Mouse (Mus musculus) CH12.LX (cell line): ENCODE data around the gene Ctrl. TPM values are rescaled to one million over a fixed set of nuclear protein-coding genes. Genes with fewer than 3 reads are reported as not detected.

Source experiments
- DNase-seq: peaks from one replicate; pipeline ENCODE4 v3.0.0-alpha.2; 2013; ENCODE audit errors: extremely low read depth
- H3K27ac ChIP-seq: 2 replicates; pipeline ENCODE4 v1.5.1; 2012; ENCODE audit warnings: low read depth, mild to moderate bottlenecking, control low read depth, moderate library complexity; ENCODE audit not compliant: insufficient read depth
- H3K27me3 ChIP-seq: replicated peaks from 2 replicates; pipeline ENCODE3; 2012; ENCODE audit warnings: inconsistent platforms
- H3K36me3 ChIP-seq, 2 experiments: replicated peaks in 1 of 2; 2 replicates each; pipeline versions ENCODE3 to v1.6.1; 2012; ENCODE audit warnings: inconsistent platforms in 1 of 2, low read length in 1 of 2, mild to moderate bottlenecking in 1 of 2, mixed read lengths in 1 of 2, moderate library complexity in 1 of 2; ENCODE audit not compliant: control insufficient read depth in 1 of 2, insufficient read depth in 1 of 2
- H3K4me1 ChIP-seq, 2 experiments: 2 replicates each; pipeline ENCODE4 v1.6.1; 2012; ENCODE audit warnings: inconsistent platforms in 1 of 2, moderate library complexity in 1 of 2; ENCODE audit not compliant: insufficient read depth in 2 of 2, control insufficient read depth in 1 of 2
- H3K4me2 ChIP-seq: 2 replicates; pipeline ENCODE4 v1.6.1; 2012; ENCODE audit warnings: low read depth, mild to moderate bottlenecking, control low read depth; ENCODE audit not compliant: poor library complexity, insufficient read depth, severe bottlenecking
- H3K4me3 ChIP-seq, 3 experiments: fragments of 150-350 bp in 1 of 3; sonication (generic) in 1 of 3; replicated peaks in 1 of 3; 2 replicates each; pipeline versions ENCODE3 to v1.5.1; 2011 to 2012; ENCODE audit warnings: low read depth in 2 of 3, low read length in 2 of 3, mild to moderate bottlenecking in 2 of 3, moderate library complexity in 2 of 3, control low read depth in 1 of 3, improper control_type of control experiment in 1 of 3, inconsistent platforms in 1 of 3, mixed read lengths in 1 of 3; ENCODE audit not compliant: poor library complexity in 1 of 3
- H3K79me2 ChIP-seq: replicated peaks from 2 replicates; pipeline ENCODE4 v1.6.1; 2012; ENCODE audit warnings: mild to moderate bottlenecking, moderate library complexity; ENCODE audit not compliant: control insufficient read depth, poor library complexity, insufficient read depth, severe bottlenecking; ENCODE audit errors: extremely low read depth
- H3K9ac ChIP-seq: 2 replicates; pipeline ENCODE4 v1.6.1; 2012; ENCODE audit warnings: low read depth, mild to moderate bottlenecking, control low read depth, moderate library complexity; ENCODE audit not compliant: insufficient read depth
- H3K9me3 ChIP-seq: replicated peaks from 2 replicates; pipeline ENCODE3; 2012; ENCODE audit warnings: low read length, inconsistent platforms, mixed read lengths
- BHLHE40 ChIP-seq: IDR thresholded peaks from 2 replicates; pipeline ENCODE4 v1.6.1; 2011; ENCODE audit warnings: mild to moderate bottlenecking, low read depth, low read length, improper control_type of control experiment
- CHD1 ChIP-seq: IDR thresholded peaks from 2 replicates; pipeline ENCODE4 v1.6.1; 2012; ENCODE audit warnings: low read depth, low read length, improper control_type of control experiment, inconsistent platforms
- CTCF ChIP-seq, 2 experiments: IDR thresholded peaks in 1 of 2; conservative IDR thresholded peaks in 1 of 2; 2 replicates each; pipeline ENCODE4 v1.5.1; 2011 to 2012; ENCODE audit warnings: low read depth in 2 of 2, low read length in 2 of 2, improper control_type of control experiment in 1 of 2, inconsistent platforms in 1 of 2, mild to moderate bottlenecking in 1 of 2, moderate library complexity in 1 of 2
- E2F4 ChIP-seq: IDR thresholded peaks from 2 replicates; pipeline ENCODE4 v1.6.1; 2011; ENCODE audit warnings: low read depth, low read length, improper control_type of control experiment; ENCODE audit not compliant: insufficient replicate concordance
- ELF1 ChIP-seq: IDR thresholded peaks from 2 replicates; pipeline ENCODE4 v1.6.1; 2014; ENCODE audit warnings: low read depth, mild to moderate bottlenecking, inconsistent platforms, low read length, improper control_type of control experiment
- GABPA ChIP-seq: IDR thresholded peaks from 2 replicates; pipeline ENCODE4 v1.6.1; 2012; ENCODE audit warnings: low read depth, low read length, improper control_type of control experiment, inconsistent platforms; ENCODE audit not compliant: insufficient replicate concordance
- HCFC1 ChIP-seq: IDR thresholded peaks from 2 replicates; pipeline ENCODE4 v1.6.1; 2012; ENCODE audit warnings: low read depth, mild to moderate bottlenecking, inconsistent platforms, low read length, improper control_type of control experiment
- IRF4 ChIP-seq: IDR thresholded peaks from 2 replicates; pipeline ENCODE4 v1.6.1; 2014; ENCODE audit warnings: low read depth, mild to moderate bottlenecking, inconsistent platforms, low read length, improper control_type of control experiment
- JUN ChIP-seq: IDR thresholded peaks from 2 replicates; pipeline ENCODE4 v1.6.1; 2011; ENCODE audit warnings: low read depth, mild to moderate bottlenecking, low read length, improper control_type of control experiment, moderate library complexity; ENCODE audit not compliant: insufficient read depth
- JUND ChIP-seq: conservative IDR thresholded peaks from 2 replicates; pipeline ENCODE4 v1.6.1; 2011; ENCODE audit warnings: low read depth, low read length, improper control_type of control experiment
- MAFK ChIP-seq: IDR thresholded peaks from 2 replicates; pipeline ENCODE4 v1.6.1; 2011; ENCODE audit warnings: low read length, improper control_type of control experiment; ENCODE audit not compliant: insufficient replicate concordance
- MAX ChIP-seq: IDR thresholded peaks from 2 replicates; pipeline ENCODE4 v1.6.1; 2011; ENCODE audit warnings: low read length, improper control_type of control experiment
- MAZ ChIP-seq: IDR thresholded peaks from 2 replicates; pipeline ENCODE4 v1.6.1; 2012; ENCODE audit warnings: low read depth, mild to moderate bottlenecking, inconsistent platforms, low read length, improper control_type of control experiment, moderate library complexity
- MYC ChIP-seq: IDR thresholded peaks from 2 replicates; pipeline ENCODE4 v1.6.1; 2011; ENCODE audit warnings: low read depth, mild to moderate bottlenecking, improper control_type of control experiment, low read length
- NELFE ChIP-seq: IDR thresholded peaks from 2 replicates; pipeline ENCODE4 v1.6.1; 2011; ENCODE audit warnings: low read depth, low read length, improper control_type of control experiment
- POLR2A ChIP-seq: IDR thresholded peaks from 2 replicates; pipeline ENCODE4 v1.6.1; 2011; ENCODE audit warnings: low read depth, mild to moderate bottlenecking, improper control_type of control experiment, low read length
- RCOR1 ChIP-seq: conservative IDR thresholded peaks from 2 replicates; pipeline ENCODE4 v1.6.1; 2012; ENCODE audit warnings: low read depth, mild to moderate bottlenecking, inconsistent platforms, low read length, improper control_type of control experiment
- SIN3A ChIP-seq: IDR thresholded peaks from 2 replicates; pipeline ENCODE4 v1.6.1; 2012; ENCODE audit warnings: low read length, improper control_type of control experiment, inconsistent platforms
- TBP ChIP-seq: conservative IDR thresholded peaks from 2 replicates; pipeline ENCODE4 v1.6.1; 2011; ENCODE audit warnings: low read depth, low read length, improper control_type of control experiment
- TCF12 ChIP-seq: IDR thresholded peaks from 2 replicates; pipeline ENCODE4 v1.6.1; 2014; ENCODE audit warnings: low read depth, mild to moderate bottlenecking, inconsistent platforms, low read length, improper control_type of control experiment
- UBTF ChIP-seq: IDR thresholded peaks from 2 replicates; pipeline ENCODE4 v1.6.1; 2012; ENCODE audit warnings: low read depth, mild to moderate bottlenecking, inconsistent platforms, low read length, improper control_type of control experiment, moderate library complexity
- USF2 ChIP-seq: conservative IDR thresholded peaks from 2 replicates; pipeline ENCODE4 v1.6.1; 2011; ENCODE audit warnings: low read depth, low read length, improper control_type of control experiment
- ZC3H11A ChIP-seq: IDR thresholded peaks from 2 replicates; pipeline ENCODE4 v1.6.1; 2012; ENCODE audit warnings: low read depth, mild to moderate bottlenecking, inconsistent platforms, low read length, improper control_type of control experiment
- ZKSCAN1 ChIP-seq: IDR thresholded peaks from 2 replicates; pipeline ENCODE4 v1.6.1; 2012; ENCODE audit warnings: low read depth, inconsistent platforms, low read length, improper control_type of control experiment, borderline replicate concordance
- ZNF384 ChIP-seq: IDR thresholded peaks from 2 replicates; pipeline ENCODE4 v1.6.1; 2012; ENCODE audit warnings: low read depth, low read length, improper control_type of control experiment, inconsistent platforms
- dilution Hi-C: fragments of 300-500 bp; cut with MboI; formaldehyde crosslinking; loops from 2 replicates; pipeline ENCODE4 v1.14.3; 2020; ENCODE audit warnings: low sequenced_read_pairs; ENCODE audit not compliant: extremely low pct_unique_long_range_greater_than_20kb, extremely low pct_ligation_motif_present
- in situ Hi-C: fragments of 300-500 bp; cut with MboI; formaldehyde crosslinking; loops from 3 replicates; pipeline ENCODE4 v1.14.3; 2019; ENCODE audit warnings: low sequenced_read_pairs, low pct_ligation_motif_present, low pct_unique_long_range_greater_than_20kb, mixed read lengths
- polyA plus RNA-seq: library from polyadenylated mRNA; unstranded; fragments of >175 nt; gene quantifications from 2 replicates; pipeline ENCODE4 v1.2.1, GENCODE M21; 2012; ENCODE audit warnings: low read depth; ENCODE audit not compliant: insufficient read length
- total RNA-seq, 2 experiments: library from RNA; depleted of rRNA; stranded (reverse); fragments of 300-350 nt in 1 of 2; fragments of >200 nt in 1 of 2; gene quantifications; 2 replicates each; pipeline ENCODE4 v1.2.3; 2012 to 2014

The Ctrl gene
- total and polyA plus RNA-seq, 3 experiments: 1.3 to 5.3 (median 2.0) TPM

DNA sequence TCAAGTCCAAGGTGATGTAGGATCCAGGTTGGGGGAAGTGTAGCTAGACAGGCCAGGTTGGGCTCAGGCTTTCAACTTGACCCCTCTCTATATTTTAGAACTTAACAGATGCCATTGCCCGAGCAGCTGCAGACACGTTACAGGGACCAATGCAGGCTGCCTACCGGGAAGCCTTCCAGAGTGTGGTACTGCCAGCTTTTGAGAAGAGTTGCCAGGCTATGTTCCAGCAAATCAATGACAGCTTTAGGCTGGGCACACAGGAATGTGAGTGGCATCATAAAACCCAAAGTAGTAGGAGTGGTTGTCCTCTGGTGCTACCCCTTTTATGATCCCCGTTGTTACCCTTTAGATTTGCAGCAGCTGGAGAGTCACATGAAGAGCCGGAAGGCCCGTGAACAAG, 42.8 kb downstream of the Ctrl start:
- no peaks in the 10 kb centered on the region for H3K79me2 ChIP-seq

GRCm38 (mm10) chr8:105889756-105890465, 43.8 kb downstream of the Ctrl start:
- Histone ChIP-seq H3K36me3 (peaks cover 87 to 99% of the 10 kb centered on the region in 2 experiments), H3K27ac (no peak overlapping the region), H3K9me3 (no peaks in the 10 kb centered on the region), H3K4me2 (no peak overlapping the region), H3K27me3 (no peaks in the 10 kb centered on the region), H3K4me3 (no peak overlapping the region), H3K4me1 (no peaks in the 10 kb centered on the region), H3K79me2 (no peaks in the 10 kb centered on the region), H3K9ac (no peak overlapping the region)
- no peak for DNase-seq
- in situ Hi-C loops (loop anchor here (5.0 kb wide), 1 partner anchor 47 kb away; the partner anchor contains the start of gene Psmb10), dilution Hi-C loops (no loop called here)
- no peak for TF ChIP-seq UBTF
- TF ChIP-seq MYC: no peak
- TF ChIP-seq POLR2A: no peak
- no peak for TF ChIP-seq BHLHE40
- no peak for TF ChIP-seq MAZ
- TF ChIP-seq TBP: no peak
- TF ChIP-seq MAFK: no peak
- no peak for TF ChIP-seq CHD1
- no peak for TF ChIP-seq USF2
- TF ChIP-seq JUN: no peak
- TF ChIP-seq RCOR1: no peak
- no peak for TF ChIP-seq TCF12
- TF ChIP-seq E2F4: no peak
- no peak for TF ChIP-seq IRF4
- no peak for TF ChIP-seq CTCF (conservative IDR thresholded peaks at IDR 0.05 in 1 of 2, IDR thresholded peaks at IDR 0.05 in 1 of 2; ENCODE audit: low read depth in 2 of 2, low read length in 2 of 2)
- TF ChIP-seq JUND: no peak
- TF ChIP-seq ELF1: no peak

More for the DNA sequence above, 42.8 kb downstream of the Ctrl start:
- in situ Hi-C loops: loop anchor here (5.0 kb wide), 1 partner anchor 46 kb away; the partner anchor contains the start of gene Psmb10
- Histone ChIP-seq H3K9me3 (no peaks in the 10 kb centered on the region), H3K4me2 (no peak overlapping the region)
- no peak for TF ChIP-seq ZC3H11A
- no peak for TF ChIP-seq GABPA
- TF ChIP-seq ZKSCAN1: no peak
- TF ChIP-seq TCF12: no peak
- TF ChIP-seq MYC: no peak
- no peak for TF ChIP-seq MAX
- no peak for TF ChIP-seq IRF4
- TF ChIP-seq JUN: no peak
- TF ChIP-seq UBTF: no peak
- TF ChIP-seq ZNF384: no peak
- TF ChIP-seq BHLHE40: no peak
- TF ChIP-seq HCFC1: no peak
- TF ChIP-seq SIN3A: no peak
- TF ChIP-seq NELFE: no peak
- TF ChIP-seq, all 38 proteins: peak for 0
- DNase-seq: no peak
- no peak overlapping the region for H3K27ac ChIP-seq
- peaks cover 78 to 97% of the 10 kb centered on the region in 2 experiments for H3K36me3 ChIP-seq
- dilution Hi-C loops: no loop called here
- no peaks in the 10 kb centered on the region for H3K27me3 ChIP-seq
- H3K4me1 ChIP-seq: no peaks in the 10 kb centered on the region
- no peak overlapping the region for H3K4me3 ChIP-seq
- no peak overlapping the region for H3K9ac ChIP-seq
